In the genomic region with DNA sequence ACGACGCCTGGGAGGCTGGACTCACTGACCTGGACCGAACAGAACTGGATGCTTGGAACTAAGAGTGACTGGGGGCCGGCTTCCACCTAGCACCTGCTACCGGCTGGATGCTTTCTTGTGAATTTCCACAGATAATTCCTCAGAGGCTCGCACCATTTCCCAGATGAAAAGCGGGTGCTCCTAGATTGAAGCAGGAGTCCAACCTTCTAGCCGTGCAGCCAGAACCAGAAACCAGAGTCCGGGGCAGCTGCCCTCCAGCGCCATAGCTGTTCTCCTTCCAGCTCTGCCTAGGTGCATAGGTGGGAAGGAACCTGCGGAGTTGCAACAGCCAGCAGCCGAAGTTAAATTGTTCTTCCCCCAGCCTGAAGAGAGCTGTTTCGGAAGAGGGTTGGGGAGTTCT, we compare ENCODE assay signal across 17 mouse cellular contexts. TPM values are rescaled to one million over a fixed set of nuclear protein-coding genes. Genes with fewer than 3 reads are reported as not detected.
"Had no signal": no experiment of that assay in that cellular context is flagged by ENCODE, and none has a peak within 500 bp of the region (broad histone marks: within the 10 kb centered on the region; RNA-seq: fewer than 3 reads in every experiment).

No protein-coding gene starts in this region.

- H3K4me1 ChIP-seq: lung, embryonic 15.5 days had no signal

- H3K9ac ChIP-seq: liver, postnatal 0 days; lung, embryonic 15.5 days; midbrain, embryonic 12.5 days; neural tube, embryonic 12.5 days; stomach, embryonic 15.5 days had no signal

- H3K4me3 ChIP-seq: lung, embryonic 15.5 days; megakaryocyte, embryonic 14.5 days; midbrain, embryonic 12.5 days; neural tube, embryonic 12.5 days; stomach, embryonic 15.5 days had no signal

- ATAC-seq: liver, postnatal 0 days; lung, postnatal 0 days had no signal

- H3K9me3 ChIP-seq: lung, embryonic 15.5 days; stomach, embryonic 15.5 days had no signal

- H3K27ac ChIP-seq: lung, embryonic 15.5 days; macrophage; midbrain, embryonic 12.5 days; neural tube, embryonic 12.5 days; stomach, embryonic 15.5 days; stomach, postnatal 0 days had no signal

- H3K36me3 ChIP-seq: lung, embryonic 15.5 days; midbrain, embryonic 12.5 days; neural tube, embryonic 12.5 days; stomach, embryonic 15.5 days had no signal

- H3K4me2 ChIP-seq: lung, embryonic 15.5 days; midbrain, embryonic 12.5 days; neural tube, embryonic 12.5 days; stomach, embryonic 15.5 days had no signal

- DNase-seq: liver, postnatal 0 days; lung, adult 2 months; lung, postnatal 14 days; lung, postnatal 36 days; midbrain, embryonic 14.5 days; right cerebral cortex, postnatal 14 days; thymus, postnatal 14 days; thymus, postnatal 36 days had no signal

RNA-seq across cellular contexts. Expression of gene Msx1, which starts 7.6 kb away (rescaled TPM):
- polyA plus RNA-seq: liver, postnatal 0 days; macrophage; testis, adult 2 months had no signal
